Mouse (Mus musculus): Measurements from ENCODE around the gene Gpx4. TPM values are rescaled to one million over a fixed set of nuclear protein-coding genes. Genes with fewer than 3 reads are reported as not detected.

Gene Gpx4
- polyA plus RNA-seq, 1 experiment from 2014 or later: 488 TPM

Other genes starting within 250 kb of the Gpx4 start
- 2.5 and 5.2 TPM in 2 replicates for gene Misp, start 226.2 kb upstream of the Gpx4 start, polyA plus RNA-seq (2015; fragmentation: Nextera tagmentation; extraction: Ambion mirVana)
- gene Ptbp1, start 192.7 kb upstream of the Gpx4 start, polyA plus RNA-seq (2015; fragmentation: Nextera tagmentation; extraction: Ambion mirVana): 386 and 390 TPM in 2 replicates
- gene Prtn3, start 172.7 kb upstream of the Gpx4 start, polyA plus RNA-seq (2015; fragmentation: Nextera tagmentation; extraction: Ambion mirVana): 7.3 and 8.5 TPM in 2 replicates
- 126 and 138 TPM in 2 replicates for gene Plppr3, start 172.5 kb upstream of the Gpx4 start, polyA plus RNA-seq (2015; fragmentation: Nextera tagmentation; extraction: Ambion mirVana)
- gene Elane, start 160.9 kb upstream of the Gpx4 start, polyA plus RNA-seq (2015; fragmentation: Nextera tagmentation; extraction: Ambion mirVana): 1.9 TPM in 1 of 2 replicates, not detected in the other
- gene Cfd, start 156.3 kb upstream of the Gpx4 start, polyA plus RNA-seq (2015; fragmentation: Nextera tagmentation; extraction: Ambion mirVana): not detected in 2 replicates
- gene Med16, start 138.2 kb upstream of the Gpx4 start, polyA plus RNA-seq (2015; fragmentation: Nextera tagmentation; extraction: Ambion mirVana): 47.6 and 49.3 TPM in 2 replicates
- gene Gm26602, start 136.3 kb upstream of the Gpx4 start, polyA plus RNA-seq (2015; fragmentation: Nextera tagmentation; extraction: Ambion mirVana): 8.1 and 29.9 TPM in 2 replicates
- 0.98 and 1.3 TPM in 2 replicates for gene Kiss1r, start 130.2 kb upstream of the Gpx4 start, polyA plus RNA-seq (2015; fragmentation: Nextera tagmentation; extraction: Ambion mirVana)
- 190 and 206 TPM in 2 replicates for gene R3hdm4, start 126.0 kb upstream of the Gpx4 start, polyA plus RNA-seq (2015; fragmentation: Nextera tagmentation; extraction: Ambion mirVana)
- gene Arid3a, start 120.1 kb upstream of the Gpx4 start, polyA plus RNA-seq (2015; fragmentation: Nextera tagmentation; extraction: Ambion mirVana): 5.3 and 6.9 TPM in 2 replicates
- 97.7 and 106 TPM in 2 replicates for gene Wdr18, start 87.0 kb upstream of the Gpx4 start, polyA plus RNA-seq (2015; fragmentation: Nextera tagmentation; extraction: Ambion mirVana)
- 0.52 and 0.83 TPM in 2 replicates for gene Grin3b, start 76.5 kb upstream of the Gpx4 start, polyA plus RNA-seq (2015; fragmentation: Nextera tagmentation; extraction: Ambion mirVana)
- 15.4 and 17.0 TPM in 2 replicates for gene Tmem259, start 62.8 kb upstream of the Gpx4 start, polyA plus RNA-seq (2015; fragmentation: Nextera tagmentation; extraction: Ambion mirVana)
- 298 and 319 TPM in 2 replicates for gene Cnn2, start 58.6 kb upstream of the Gpx4 start, polyA plus RNA-seq (2015; fragmentation: Nextera tagmentation; extraction: Ambion mirVana)
- gene Abca7, start 50.7 kb upstream of the Gpx4 start, polyA plus RNA-seq (2015; fragmentation: Nextera tagmentation; extraction: Ambion mirVana): 2.2 and 2.6 TPM in 2 replicates
- 3.9 and 4.6 TPM in 2 replicates for gene Arhgap45, start 30.5 kb upstream of the Gpx4 start, polyA plus RNA-seq (2015; fragmentation: Nextera tagmentation; extraction: Ambion mirVana)
- gene Polr2e, start 7.4 kb upstream of the Gpx4 start, polyA plus RNA-seq (2015; fragmentation: Nextera tagmentation; extraction: Ambion mirVana): 247 and 265 TPM in 2 replicates
- 15.8 and 16.1 TPM in 2 replicates for gene Sbno2, start 58.4 kb downstream of the Gpx4 start, polyA plus RNA-seq (2015; fragmentation: Nextera tagmentation; extraction: Ambion mirVana)
- gene Stk11, start 68.6 kb downstream of the Gpx4 start, polyA plus RNA-seq (2015; fragmentation: Nextera tagmentation; extraction: Ambion mirVana): 18.5 and 19.0 TPM in 2 replicates
- gene Atp5d, start 91.5 kb downstream of the Gpx4 start, polyA plus RNA-seq (2015; fragmentation: Nextera tagmentation; extraction: Ambion mirVana): 491 and 513 TPM in 2 replicates
- gene Cbarp, start 93.7 kb downstream of the Gpx4 start, polyA plus RNA-seq (2015; fragmentation: Nextera tagmentation; extraction: Ambion mirVana): 6.8 and 9.8 TPM in 2 replicates
- 21.2 and 25.7 TPM in 2 replicates for gene Midn, start 101.1 kb downstream of the Gpx4 start, polyA plus RNA-seq (2015; fragmentation: Nextera tagmentation; extraction: Ambion mirVana)
- gene Cirbp, start 118.8 kb downstream of the Gpx4 start, polyA plus RNA-seq (2015; fragmentation: Nextera tagmentation; extraction: Ambion mirVana): 142 and 162 TPM in 2 replicates
- 11.0 and 11.6 TPM in 2 replicates for gene 1600002K03Rik, start 125.8 kb downstream of the Gpx4 start, polyA plus RNA-seq (2015; fragmentation: Nextera tagmentation; extraction: Ambion mirVana)
- 26.8 and 38.8 TPM in 2 replicates for gene Efna2, start 132.3 kb downstream of the Gpx4 start, polyA plus RNA-seq (2015; fragmentation: Nextera tagmentation; extraction: Ambion mirVana)
- gene Mum1, start 179.3 kb downstream of the Gpx4 start, polyA plus RNA-seq (2015; fragmentation: Nextera tagmentation; extraction: Ambion mirVana): 96.1 and 97.6 TPM in 2 replicates
- 266 and 299 TPM in 2 replicates for gene Ndufs7, start 202.0 kb downstream of the Gpx4 start, polyA plus RNA-seq (2015; fragmentation: Nextera tagmentation; extraction: Ambion mirVana)
- 27.2 and 33.6 TPM in 2 replicates for gene Gamt, start 213.8 kb downstream of the Gpx4 start, polyA plus RNA-seq (2015; fragmentation: Nextera tagmentation; extraction: Ambion mirVana)
- gene Dazap1, start 214.3 kb downstream of the Gpx4 start, polyA plus RNA-seq (2015; fragmentation: Nextera tagmentation; extraction: Ambion mirVana): 66.0 and 70.6 TPM in 2 replicates
- gene Rps15, start 245.3 kb downstream of the Gpx4 start, polyA plus RNA-seq (2015; fragmentation: Nextera tagmentation; extraction: Ambion mirVana): 1,000 and 1,047 TPM in 2 replicates
- 9.3 and 9.4 TPM in 2 replicates for gene Apc2, start 248.8 kb downstream of the Gpx4 start, polyA plus RNA-seq (2015; fragmentation: Nextera tagmentation; extraction: Ambion mirVana)

Data from embryonic facial prominence, embryonic 13.5 days (tissue).